Mouse (Mus musculus) embryo, embryonic 11 days (tissue): ENCODE results near the gene Tubg2.

Source experiments
- DNase-seq: peaks from one replicate; pipeline ENCODE4 v3.0.0-alpha.2; 2015

Gene Tubg2

DNA sequence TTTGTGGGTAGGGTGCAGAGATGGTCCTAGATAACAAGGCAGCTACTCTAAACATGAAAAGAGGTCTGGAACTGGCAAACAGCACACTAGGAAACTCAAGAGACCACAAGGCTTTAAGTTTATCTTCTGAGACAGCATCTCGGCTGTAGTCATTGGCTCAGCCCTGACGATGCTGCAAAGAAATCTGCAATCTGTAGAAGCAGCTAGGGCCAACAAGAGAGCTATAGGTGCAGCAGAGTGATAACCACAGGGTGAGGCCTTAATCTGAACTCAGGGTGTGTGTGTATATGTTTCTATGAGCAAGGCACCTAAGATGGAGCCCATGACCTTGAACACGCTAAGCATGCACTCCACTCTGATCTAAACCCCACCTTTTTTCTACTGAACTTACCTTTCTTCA lies 43.8 kb downstream of the Tubg2 start:
- no peak for DNase-seq

DNA sequence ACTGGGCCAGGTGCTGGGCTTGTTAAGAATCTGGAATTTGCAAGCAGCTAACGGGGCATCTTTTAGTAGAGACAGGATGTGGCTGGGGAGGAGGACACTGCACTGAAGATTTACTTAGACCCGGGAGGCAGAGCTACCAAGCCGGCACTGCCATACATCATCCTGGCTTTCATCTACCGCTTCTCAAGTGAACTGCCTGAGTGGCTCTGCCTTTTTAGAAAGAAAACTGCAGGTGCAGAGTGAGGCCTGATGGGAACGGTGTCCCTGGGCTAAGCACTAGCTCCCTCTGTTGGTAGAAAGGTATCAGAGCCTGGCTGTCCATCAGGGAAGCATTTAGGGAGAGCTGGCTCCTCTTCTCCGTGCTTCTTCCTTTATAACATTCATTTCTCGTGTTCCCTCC lies 45.3 kb downstream of the Tubg2 start:
- peak; percentile 70 for DNase-seq
